Mouse (Mus musculus) heart, postnatal 0 days (tissue): ENCODE results near the gene Rnf26. TPM values are rescaled to one million over a fixed set of nuclear protein-coding genes. Genes with fewer than 3 reads are reported as not detected.

Experiments
- ATAC-seq: fragments of 200-750 bp; cut with Nextera tagmentation; 2 replicates; pipeline ENCODE4 v1.8.0; 2017; ENCODE audit warnings: low read depth, moderate number of reproducible peaks, moderate library complexity; ENCODE audit not compliant: insufficient read depth
- DNase-seq: peaks from one replicate; pipeline ENCODE4 v3.0.0-alpha.2; 2016; ENCODE audit warnings: low spot score
- H3K27ac ChIP-seq: fragments of 300-500 bp; sonication (generic); 2 replicates; pipeline ENCODE4 v1.5.1; 2014; ENCODE audit warnings: low read depth, mild to moderate bottlenecking
- H3K27me3 ChIP-seq: fragments of 300-500 bp; sonication (generic); 2 replicates; pipeline ENCODE4 v1.6.1; 2014; ENCODE audit warnings: low read length, mixed read lengths; ENCODE audit not compliant: control insufficient read depth, insufficient read depth
- H3K36me3 ChIP-seq: fragments of 300-500 bp; sonication (generic); replicated peaks from 2 replicates; pipeline ENCODE4 v1.6.1; 2014; ENCODE audit warnings: low read length, mixed read lengths; ENCODE audit not compliant: control insufficient read depth, insufficient read depth
- H3K4me1 ChIP-seq: fragments of 300-500 bp; sonication (generic); 2 replicates; pipeline ENCODE4 v1.6.1; 2014; ENCODE audit warnings: antibody characterized with exemption; ENCODE audit not compliant: control insufficient read depth, insufficient read depth
- H3K4me2 ChIP-seq: fragments of 300-500 bp; sonication (generic); 2 replicates; pipeline ENCODE4 v1.6.1; 2014; ENCODE audit warnings: low read depth, mild to moderate bottlenecking, low read length, moderate library complexity
- H3K4me3 ChIP-seq: fragments of 300-500 bp; sonication (generic); 2 replicates; pipeline ENCODE4 v1.5.1; 2014; ENCODE audit warnings: low read depth, low read length
- H3K9ac ChIP-seq: fragments of 300-500 bp; sonication (generic); replicated peaks from 2 replicates; pipeline ENCODE4 v1.6.1; 2014; ENCODE audit warnings: low read depth, low read length, mixed read lengths
- H3K9me3 ChIP-seq: fragments of 300-500 bp; sonication (generic); replicated peaks from 2 replicates; pipeline ENCODE4 v1.6.1; 2016; ENCODE audit warnings: low read length; ENCODE audit not compliant: control insufficient read depth
- CTCF ChIP-seq: IDR thresholded peaks from 2 replicates; pipeline ENCODE4 v1.5.1; 2016; ENCODE audit warnings: antibody characterized with exemption, control low read depth, low read depth
- EP300 ChIP-seq: IDR thresholded peaks from 2 replicates; pipeline ENCODE4 v1.6.1; 2016; ENCODE audit warnings: antibody characterized with exemption, low read depth
- WGBS: fragments of 180-500 bp; shearing (Covaris S2); extraction: QIAGEN DNeasy Blood & Tissue Kit; methylation state at CpG from one replicate; pipeline ENCODE4 v1.1.7; 2014; 5-methylcytosine and 5-hydroxymethylcytosine counted together
- polyA plus RNA-seq: library from polyadenylated mRNA; unstranded; fragments of >200 nt; fragmentation: Nextera tagmentation; extraction: Ambion mirVana; gene quantifications from 2 replicates; pipeline ENCODE4 v1.2.1, GENCODE M21; 2015
- total RNA-seq: library from RNA; depleted of rRNA; stranded (reverse); fragments of >200 nt; gene quantifications from 2 replicates; pipeline ENCODE4 v1.2.3, GENCODE M21; 2014; ENCODE audit warnings: low replicate concordance; rRNA removed

Gene Rnf26
- total and polyA plus RNA-seq, 2 experiments from 2014 or later, result 14.1 to 16.6 TPM

DNA sequence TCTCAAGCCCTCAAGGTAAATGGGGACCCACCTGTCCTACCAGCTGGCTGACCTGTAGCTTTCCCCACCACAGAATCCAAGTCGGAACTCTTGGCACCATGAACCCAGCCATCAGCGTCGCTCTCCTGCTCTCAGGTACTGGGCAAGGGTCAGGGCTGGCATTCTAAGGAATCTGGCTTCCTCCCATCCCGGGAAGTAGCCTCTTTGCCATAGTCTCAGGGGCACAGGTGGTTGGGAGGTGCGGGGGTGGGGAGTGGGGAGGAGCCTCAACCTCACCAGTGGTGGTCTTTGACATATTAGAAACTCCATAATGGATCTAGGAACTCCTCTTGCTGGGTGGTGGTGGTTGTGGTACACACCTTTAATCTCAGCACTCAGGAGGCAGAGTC, 67.4 kb downstream of the Rnf26 start:
- H3K4me1 ChIP-seq, result no peaks in the 10 kb centered on the region
- H3K9me3 ChIP-seq, result no peaks in the 10 kb centered on the region
- no peak overlapping the region for H3K27ac ChIP-seq
- WGBS, result 75% methylated on average over 5 of the region's 5 CpGs
- H3K4me3 ChIP-seq, result peak overlapping the region; percentile 42; the same call in 1 of the 2 replicates
- no peak overlapping the region for H3K9ac ChIP-seq
- DNase-seq (no peak), ATAC-seq (no peak)
- H3K27me3 ChIP-seq, result peaks cover 41% of the 10 kb centered on the region
- TF ChIP-seq EP300, result no peak
- no peak for TF ChIP-seq CTCF
- peak overlapping the region; percentile 9; the same call in 1 of the 2 replicates for H3K4me2 ChIP-seq
- no peaks in the 10 kb centered on the region for H3K36me3 ChIP-seq

Other genes with a start within 250 kb of the Rnf26 start
- gene Thy1, start 70.1 kb downstream of the Rnf26 start, total RNA-seq, result 6.3 and 12.5 TPM in 2 replicates
- 3.6 and 4.4 TPM in 2 replicates for gene Thy1, start 70.1 kb downstream of the Rnf26 start, polyA plus RNA-seq
- 44.9 and 48.6 TPM in 2 replicates for gene Usp2, start 46.5 kb downstream of the Rnf26 start, total RNA-seq
- gene Usp2, start 46.5 kb downstream of the Rnf26 start, polyA plus RNA-seq, result 114 and 121 TPM in 2 replicates
- gene Mfrp, start 11.8 kb downstream of the Rnf26 start, total RNA-seq, result not detected in 2 replicates
- not detected in 2 replicates for gene Mfrp, start 11.8 kb downstream of the Rnf26 start, polyA plus RNA-seq
- 9.0 TPM in 2 replicates for gene C1qtnf5, start 6.3 kb downstream of the Rnf26 start, total RNA-seq
- gene C1qtnf5, start 6.3 kb downstream of the Rnf26 start, polyA plus RNA-seq, result 4.1 and 4.5 TPM in 2 replicates
- not detected in 2 replicates for gene Gm49380, start within 50 bp of the Rnf26 start, total RNA-seq
- 0.10 TPM in 1 of 2 replicates, not detected in the other for gene Gm49380, start within 50 bp of the Rnf26 start, polyA plus RNA-seq
- gene Mcam, start 21.0 kb upstream of the Rnf26 start, total RNA-seq, result 190 and 209 TPM in 2 replicates
- gene Mcam, start 21.0 kb upstream of the Rnf26 start, polyA plus RNA-seq, result 47.1 and 54.2 TPM in 2 replicates
- gene Cbl, start 120.5 kb upstream of the Rnf26 start, total RNA-seq, result 17.6 and 18.6 TPM in 2 replicates
- 4.3 and 5.2 TPM in 2 replicates for gene Cbl, start 120.5 kb upstream of the Rnf26 start, polyA plus RNA-seq
- gene Ccdc153, start 127.2 kb upstream of the Rnf26 start, total RNA-seq, result not detected in 2 replicates
- gene Ccdc153, start 127.2 kb upstream of the Rnf26 start, polyA plus RNA-seq, result 2.0 TPM in 1 of 2 replicates, not detected in the other
- gene Pdzd3, start 138.0 kb upstream of the Rnf26 start, total RNA-seq, result not detected in 2 replicates
- gene Pdzd3, start 138.0 kb upstream of the Rnf26 start, polyA plus RNA-seq, result 0.07 and 0.10 TPM in 2 replicates
- gene Nlrx1, start 155.1 kb upstream of the Rnf26 start, total RNA-seq, result 10.4 and 15.4 TPM in 2 replicates
- 8.9 and 10.2 TPM in 2 replicates for gene Nlrx1, start 155.1 kb upstream of the Rnf26 start, polyA plus RNA-seq
- 1.7 and 2.1 TPM in 2 replicates for gene Abcg4, start 175.1 kb upstream of the Rnf26 start, total RNA-seq
- gene Abcg4, start 175.1 kb upstream of the Rnf26 start, polyA plus RNA-seq, result 0.49 and 0.69 TPM in 2 replicates
- 14.8 and 26.3 TPM in 2 replicates for gene Hinfp, start 192.2 kb upstream of the Rnf26 start, total RNA-seq
- gene Hinfp, start 192.2 kb upstream of the Rnf26 start, polyA plus RNA-seq, result 7.6 and 9.4 TPM in 2 replicates
- gene C2cd2l, start 206.8 kb upstream of the Rnf26 start, total RNA-seq, result 14.5 and 16.8 TPM in 2 replicates
- gene C2cd2l, start 206.8 kb upstream of the Rnf26 start, polyA plus RNA-seq, result 4.7 and 5.0 TPM in 2 replicates
- gene Dpagt1, start 212.5 kb upstream of the Rnf26 start, total RNA-seq, result 27.6 and 33.3 TPM in 2 replicates
- gene Dpagt1, start 212.5 kb upstream of the Rnf26 start, polyA plus RNA-seq, result 24.5 and 25.2 TPM in 2 replicates
- 285 and 447 TPM in 2 replicates for gene H2afx, start 221.2 kb upstream of the Rnf26 start, total RNA-seq
- gene H2afx, start 221.2 kb upstream of the Rnf26 start, polyA plus RNA-seq, result 69.3 and 71.2 TPM in 2 replicates
- 61.5 and 96.3 TPM in 2 replicates for gene Hmbs, start 230.7 kb upstream of the Rnf26 start, total RNA-seq
- 81.3 and 84.0 TPM in 2 replicates for gene Hmbs, start 230.7 kb upstream of the Rnf26 start, polyA plus RNA-seq
- gene Vps11, start 248.2 kb upstream of the Rnf26 start, total RNA-seq, result 25.0 and 27.8 TPM in 2 replicates
- gene Vps11, start 248.2 kb upstream of the Rnf26 start, polyA plus RNA-seq, result 17.7 TPM in 2 replicates